Mouse (Mus musculus) natural killer cell, adult 2 months (primary cell): ENCODE measurements around the gene Large2.
"Not testable (repeated sequence)": the region's sequence is repeated elsewhere in the genome, so short reads cannot be mapped to it uniquely, and the experiment has no call there.

Experiments used
- DNase-seq, 2 experiments: peaks; one replicate each; pipeline ENCODE4 v3.0.0; 2022; ENCODE audit warnings: low spot score in 2 of 2

Large2 gene

GRCm38 (mm10) chr2:92374514-92374913 lies at the start of gene Large2, which contains the start of gene Pex16:
Gene Large2, minus strand, starts transcription at chr2:92374869.
Gene Pex16, plus strand, starts transcription at chr2:92374676.
- peak; percentile 25 to 35 for DNase-seq

GRCm38 (mm10) chr2:92423702-92424461 lies 49.2 kb upstream of the Large2 start:
- no peak for DNase-seq

- no peak for DNase-seq
Observed at GRCm38 (mm10) chr2:92423156-92423555, 48.5 kb upstream of the Large2 start.

- DNase-seq, result no peak
Observed at GRCm38 (mm10) chr2:92422388-92423135, 47.9 kb upstream of the Large2 start.

- DNase-seq, result no peak
Observed at GRCm38 (mm10) chr2:92421723-92422387, 47.2 kb upstream of the Large2 start.

- DNase-seq, result no peak
Observed at GRCm38 (mm10) chr2:92411705-92412104, 37.0 kb upstream of the Large2 start.

- DNase-seq, result no peak
Observed at GRCm38 (mm10) chr2:92408309-92409045, 33.8 kb upstream of the Large2 start.

GRCm38 (mm10) chr2:92405687-92406086 lies 31.0 kb upstream of the Large2 start:
- no peak for DNase-seq

- DNase-seq, result no peak
Observed at GRCm38 (mm10) chr2:92404737-92405136, 30.1 kb upstream of the Large2 start.

- no peak for DNase-seq
Observed at GRCm38 (mm10) chr2:92403776-92404319, 29.2 kb upstream of the Large2 start.

GRCm38 (mm10) chr2:92402591-92403326 lies 28.1 kb upstream of the Large2 start:
- DNase-seq, result no peak

GRCm38 (mm10) chr2:92401091-92401561 lies 26.5 kb upstream of the Large2 start, which contains the start of gene Mapk8ip1:
Gene Mapk8ip1, minus strand, starts transcription at chr2:92401263.
- no peak for DNase-seq

- no peak for DNase-seq
Observed at GRCm38 (mm10) chr2:92400682-92401081, 26.0 kb upstream of the Large2 start.

- not testable (repeated sequence) for DNase-seq
Observed at GRCm38 (mm10) chr2:92399877-92400276, 25.2 kb upstream of the Large2 start.

GRCm38 (mm10) chr2:92397436-92397835 lies 22.8 kb upstream of the Large2 start:
- DNase-seq, result no peak

GRCm38 (mm10) chr2:92395535-92395934 lies 20.9 kb upstream of the Large2 start:
- DNase-seq, result no peak

- DNase-seq, result no peak
Observed at GRCm38 (mm10) chr2:92392318-92393264, 17.9 kb upstream of the Large2 start.

GRCm38 (mm10) chr2:92391703-92392317 lies 17.1 kb upstream of the Large2 start:
- DNase-seq, result no peak

- no peak for DNase-seq
Observed at GRCm38 (mm10) chr2:92391116-92391515, 16.4 kb upstream of the Large2 start.
